Mouse (Mus musculus) liver, embryonic 14.5 days (tissue): Measurements from ENCODE around the gene Jade1.

Source experiments
- CTCF ChIP-seq: IDR thresholded peaks from 2 replicates; pipeline ENCODE4 v1.5.1; 2016; ENCODE audit warnings: antibody characterized with exemption, low read depth, control low read depth
- EP300 ChIP-seq: IDR thresholded peaks from 2 replicates; pipeline ENCODE4 v1.6.1; 2016; ENCODE audit warnings: antibody characterized with exemption, low read depth

DNA sequence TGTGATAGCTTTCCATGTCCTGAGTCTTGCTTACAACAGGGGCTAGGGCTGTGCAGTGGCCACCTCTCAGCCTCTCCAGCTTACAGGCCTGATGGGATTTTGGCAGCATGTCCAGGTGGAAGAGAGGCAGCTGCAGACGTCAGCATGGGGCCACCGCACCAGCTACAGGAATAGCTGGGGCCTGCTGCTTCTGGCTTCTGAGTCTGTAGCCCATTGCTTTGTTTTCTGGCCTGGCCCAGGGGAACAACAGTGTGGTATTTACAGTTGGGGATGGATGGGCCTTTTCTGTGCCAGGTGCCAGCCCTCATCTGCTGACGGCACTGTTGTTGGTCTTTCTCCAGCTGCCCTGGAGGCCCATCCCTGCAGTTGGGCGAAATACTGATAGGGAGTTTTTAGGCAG is 28.1 kb downstream of the Jade1 start:
- TF ChIP-seq CTCF, result no peak
- no peak for TF ChIP-seq EP300
